Mouse (Mus musculus) heart, embryonic 16.5 days (tissue): Measurements from ENCODE around the gene Plpp3. TPM values are rescaled to one million over a fixed set of nuclear protein-coding genes. Genes with fewer than 3 reads are reported as not detected.

Experiments used
- ATAC-seq: fragments of 200-750 bp; cut with Nextera tagmentation; replicated peaks from 2 replicates; pipeline ENCODE4 v1.8.0; 2017; ENCODE audit warnings: moderate number of reproducible peaks; ENCODE audit not compliant: insufficient read depth, low FRiP score; ENCODE audit errors: extremely low read depth
- H3K27ac ChIP-seq: fragments of 300-500 bp; sonication (generic); 2 replicates; pipeline ENCODE4 v1.5.1; 2014; ENCODE audit warnings: mild to moderate bottlenecking, low read length, control low read depth, moderate library complexity
- H3K27me3 ChIP-seq: fragments of 300-500 bp; sonication (generic); 2 replicates; pipeline ENCODE4 v1.6.1; 2014; ENCODE audit warnings: low read length, mixed read lengths; ENCODE audit not compliant: control insufficient read depth, insufficient read depth
- H3K36me3 ChIP-seq: fragments of 300-500 bp; sonication (generic); 2 replicates; pipeline ENCODE4 v1.6.1; 2014; ENCODE audit not compliant: control insufficient read depth, insufficient read depth
- H3K4me1 ChIP-seq: fragments of 300-500 bp; sonication (generic); 2 replicates; pipeline ENCODE4 v1.6.1; 2014; ENCODE audit warnings: low read length, mixed read lengths; ENCODE audit not compliant: control insufficient read depth, insufficient read depth
- H3K4me2 ChIP-seq: fragments of 300-500 bp; sonication (generic); 2 replicates; pipeline ENCODE4 v1.6.1; 2014; ENCODE audit warnings: low read depth, mild to moderate bottlenecking, control low read depth, low read length
- H3K4me3 ChIP-seq: fragments of 300-500 bp; sonication (generic); 2 replicates; pipeline ENCODE4 v1.5.1; 2014; ENCODE audit warnings: mild to moderate bottlenecking, control low read depth, low read length
- H3K9ac ChIP-seq: fragments of 300-500 bp; sonication (generic); 2 replicates; pipeline ENCODE4 v1.6.1; 2014; ENCODE audit warnings: low read length, control low read depth
- H3K9me3 ChIP-seq: fragments of 300-500 bp; sonication (generic); replicated peaks from 2 replicates; pipeline ENCODE4 v1.6.1; 2016; ENCODE audit warnings: low read length; ENCODE audit not compliant: control insufficient read depth
- WGBS: fragments of 180-500 bp; shearing (Covaris S2); extraction: QIAGEN DNeasy Blood & Tissue Kit; methylation state at CpG from one replicate; pipeline ENCODE4 v1.1.7; 2014; 5-methylcytosine and 5-hydroxymethylcytosine counted together
- polyA plus RNA-seq: library from polyadenylated mRNA; unstranded; fragments of >200 nt; fragmentation: Nextera tagmentation; extraction: Ambion mirVana; gene quantifications from 2 replicates; pipeline ENCODE4 v1.2.1, GENCODE M21; 2015

The Plpp3 gene
- polyA plus RNA-seq, 1 experiment from 2014 or later, result 40.8 TPM

- H3K4me1 ChIP-seq, result 0 out of 2 replicates have a peak, but pooled peaks cover 3% of the 10 kb centered on the region
- H3K27me3 ChIP-seq, result no peaks in the 10 kb centered on the region
- H3K4me2 ChIP-seq, result no peak overlapping the region
- no peak overlapping the region for H3K9ac ChIP-seq
- no peak overlapping the region for H3K4me3 ChIP-seq
- H3K36me3 ChIP-seq, result no peaks in the 10 kb centered on the region
- H3K27ac ChIP-seq, result no peak overlapping the region
- WGBS, result 78% methylated on average over 3 of the region's 3 CpGs
- no peak for ATAC-seq
- H3K9me3 ChIP-seq, result no peaks in the 10 kb centered on the region
Measured at GRCm38 (mm10) chr4:105252044-105252443, 94.9 kb downstream of the Plpp3 start.

GRCm38 (mm10) chr4:105252571-105253200 lies 95.5 kb downstream of the Plpp3 start:
- no peak for ATAC-seq
- 0 out of 2 replicates have a peak, but pooled peaks cover 3% of the 10 kb centered on the region for H3K4me1 ChIP-seq
- H3K9me3 ChIP-seq, result no peaks in the 10 kb centered on the region
- no peaks in the 10 kb centered on the region for H3K36me3 ChIP-seq
- no peaks in the 10 kb centered on the region for H3K27me3 ChIP-seq
- 47% methylated on average over 5 of the region's 5 CpGs for WGBS
- no peak overlapping the region for H3K4me3 ChIP-seq
- H3K9ac ChIP-seq, result no peak overlapping the region
- no peak overlapping the region for H3K4me2 ChIP-seq
- no peak overlapping the region for H3K27ac ChIP-seq

- Histone ChIP-seq H3K36me3 (no peaks in the 10 kb centered on the region), H3K4me1 (peaks cover 7% of the 10 kb centered on the region; the same call in 1 of the 2 replicates), H3K27me3 (no peaks in the 10 kb centered on the region), H3K27ac (no peak overlapping the region), H3K9me3 (no peaks in the 10 kb centered on the region), H3K4me3 (no peak overlapping the region), H3K9ac (no peak overlapping the region), H3K4me2 (no peak overlapping the region)
- no peak for ATAC-seq
- WGBS, result 55% methylated on average over 6 of the region's 6 CpGs
Measured at GRCm38 (mm10) chr4:105253453-105254341, 96.5 kb downstream of the Plpp3 start.

DNA sequence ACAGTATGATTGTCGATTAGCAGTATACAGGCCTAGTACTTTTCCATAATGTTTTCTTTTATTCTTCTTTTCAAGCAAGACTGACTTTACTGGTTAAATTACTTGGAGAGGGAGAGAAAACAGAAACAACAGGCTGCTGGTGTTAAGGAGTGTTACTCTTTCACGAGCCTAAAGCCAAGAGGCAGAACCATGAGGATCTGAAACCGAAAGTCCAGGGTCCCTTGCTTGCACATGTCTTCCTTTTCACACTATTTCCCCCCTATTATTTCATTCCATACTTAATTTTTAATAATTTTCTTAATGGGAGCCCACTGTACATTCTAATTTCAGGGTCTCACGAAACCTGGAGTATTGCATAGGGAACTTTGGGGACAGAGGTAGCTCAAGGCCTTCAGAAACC lies 97.2 kb downstream of the Plpp3 start:
- ATAC-seq, result no peak
- Histone ChIP-seq H3K9me3 (no peaks in the 10 kb centered on the region), H3K36me3 (no peaks in the 10 kb centered on the region), H3K27me3 (no peaks in the 10 kb centered on the region), H3K4me3 (no peak overlapping the region), H3K4me2 (no peak overlapping the region), H3K9ac (no peak overlapping the region), H3K4me1 (peaks cover 7% of the 10 kb centered on the region; the same call in 1 of the 2 replicates), H3K27ac (no peak overlapping the region)
- 85% methylated on average over 4 of the region's 4 CpGs for WGBS

DNA sequence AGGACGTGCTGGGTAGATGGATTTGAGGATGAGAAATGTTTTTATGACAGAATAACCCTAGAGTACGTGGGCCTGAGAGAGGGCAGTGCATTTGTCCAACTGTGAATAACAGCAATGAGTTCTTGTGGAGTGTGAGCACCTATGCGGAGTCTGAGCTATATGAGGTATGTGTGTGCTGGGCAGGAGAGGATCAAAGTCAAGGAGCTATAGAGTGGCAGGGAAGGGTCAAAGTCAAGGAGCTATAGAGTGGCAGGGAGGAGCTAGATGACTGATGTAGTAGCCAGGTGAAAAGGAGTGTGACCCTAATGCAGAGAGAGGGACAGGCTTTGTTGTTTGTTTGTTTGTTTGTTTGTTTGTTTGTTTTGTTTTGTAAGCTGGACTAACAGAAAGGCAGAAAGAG lies 98.0 kb downstream of the Plpp3 start:
- Histone ChIP-seq H3K4me3 (no peak overlapping the region), H3K36me3 (no peaks in the 10 kb centered on the region), H3K27ac (no peak overlapping the region), H3K9me3 (no peaks in the 10 kb centered on the region), H3K4me1 (peaks cover 7% of the 10 kb centered on the region; the same call in 1 of the 2 replicates), H3K4me2 (no peak overlapping the region), H3K9ac (no peak overlapping the region), H3K27me3 (no peaks in the 10 kb centered on the region)
- 81% methylated on average over 3 of the region's 3 CpGs for WGBS
- ATAC-seq, result no peak

DNA sequence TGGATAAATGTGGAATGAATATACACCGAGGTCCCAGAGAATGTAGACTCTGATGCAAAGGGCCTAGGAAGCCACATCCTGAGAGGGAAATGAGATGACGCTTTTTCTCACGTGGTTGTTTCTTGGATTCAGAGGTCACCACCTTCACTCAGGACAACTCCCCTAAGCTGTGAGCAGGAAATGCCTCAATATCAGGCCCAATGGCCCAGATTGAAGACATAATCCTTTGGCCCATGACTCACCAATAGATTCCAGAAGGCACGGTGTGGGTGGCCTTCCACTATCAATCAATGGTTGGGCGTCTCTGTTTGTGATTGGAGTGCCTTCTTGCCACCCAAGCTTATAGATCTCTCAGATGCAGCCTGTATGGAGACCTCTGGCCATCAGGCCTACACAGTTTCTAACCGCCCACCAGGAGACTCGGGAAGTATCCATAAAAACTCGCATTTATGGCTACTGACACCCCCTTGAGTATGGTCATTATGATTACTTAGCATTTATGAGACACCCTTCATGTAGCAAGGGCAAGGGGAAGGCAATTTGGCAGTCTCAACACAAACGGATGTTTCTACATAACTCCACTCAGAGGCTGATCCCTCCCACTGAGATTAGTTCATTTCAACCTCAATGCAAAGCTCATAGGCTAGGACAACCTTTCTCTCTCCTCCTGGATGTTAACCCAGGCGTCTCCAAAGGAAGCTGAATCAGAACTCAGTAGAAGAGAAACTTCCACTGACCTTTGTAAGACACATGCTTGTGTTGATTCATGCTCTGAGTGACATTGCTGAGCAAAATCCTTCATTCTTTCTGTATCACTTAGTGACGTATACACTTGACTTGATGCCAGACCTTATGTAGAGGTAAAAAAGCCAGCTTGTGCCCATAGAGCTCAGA lies 100.8 kb downstream of the Plpp3 start:
- no peaks in the 10 kb centered on the region for H3K27me3 ChIP-seq
- no peak overlapping the region for H3K4me3 ChIP-seq
- H3K4me1 ChIP-seq, result peaks cover 12% of the 10 kb centered on the region
- no peak for ATAC-seq
- no peak overlapping the region for H3K4me2 ChIP-seq
- 65% methylated on average over 11 of the region's 11 CpGs for WGBS
- H3K9ac ChIP-seq, result no peak overlapping the region
- no peak overlapping the region for H3K27ac ChIP-seq
- no peaks in the 10 kb centered on the region for H3K36me3 ChIP-seq
- no peaks in the 10 kb centered on the region for H3K9me3 ChIP-seq

DNA sequence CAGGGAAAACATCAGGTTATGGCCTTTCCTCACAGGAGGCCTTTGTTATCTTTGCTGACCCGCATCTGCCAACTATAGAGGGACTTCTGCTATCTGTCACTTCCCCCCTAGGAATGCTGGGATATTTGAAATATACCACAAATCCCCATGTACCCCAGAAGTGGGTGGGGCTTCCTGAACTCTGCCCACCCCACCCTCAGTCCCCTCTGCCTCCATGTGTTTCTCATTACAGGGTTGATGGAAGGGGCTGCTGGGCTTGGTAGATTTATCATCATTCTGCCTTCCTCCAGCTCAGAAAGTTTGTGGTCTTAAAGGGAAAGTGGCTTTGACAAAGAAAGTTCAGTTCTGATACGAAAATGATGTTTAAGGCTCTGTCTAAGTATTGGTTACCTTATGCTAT lies 103.2 kb downstream of the Plpp3 start:
- H3K4me1 ChIP-seq, result peaks cover 9% of the 10 kb centered on the region

GRCm38 (mm10) chr4:105260893-105261769 lies 104.0 kb downstream of the Plpp3 start:
- Histone ChIP-seq H3K27me3 (no peaks in the 10 kb centered on the region), H3K4me3 (no peak overlapping the region), H3K9ac (no peak overlapping the region), H3K4me2 (no peak overlapping the region), H3K36me3 (no peaks in the 10 kb centered on the region), H3K4me1 (peaks cover 9% of the 10 kb centered on the region), H3K27ac (no peak overlapping the region), H3K9me3 (no peaks in the 10 kb centered on the region)
- 59% methylated on average over 9 of the region's 9 CpGs for WGBS
- no peak for ATAC-seq

More for the DNA sequence above, 103.2 kb downstream of the Plpp3 start:
- Histone ChIP-seq H3K4me3 (no peak overlapping the region), H3K27ac (no peak overlapping the region), H3K9me3 (no peaks in the 10 kb centered on the region), H3K9ac (no peak overlapping the region), H3K4me2 (no peak overlapping the region), H3K36me3 (no peaks in the 10 kb centered on the region), H3K27me3 (no peaks in the 10 kb centered on the region)
- no peak for ATAC-seq
- WGBS, result 58% methylated on average over 2 of the region's 2 CpGs
